Mouse (Mus musculus): ENCODE results near the gene Pnldc1. TPM values are rescaled to one million over a fixed set of nuclear protein-coding genes. Genes with fewer than 3 reads are reported as not detected.
A peak's percentile ranks its signal among the peaks of the same experiment; 100 is the strongest.

Gene Pnldc1
- polyA plus RNA-seq, 1 experiment, result 4.5 TPM

GRCm38 (mm10) chr17:12915881-12916583 lies 6.0 kb upstream of the Pnldc1 start, which contains the start of gene Mrpl18:
Gene Mrpl18 (minus strand): TSS chr17:12916345.
- no peaks in the 10 kb centered on the region for H3K4me1 ChIP-seq (ENCODE audit: control insufficient read depth, insufficient read depth, low read length)
- WGBS, result under 1% methylated on average over 56 of the region's 56 CpGs
- H3K4me3 ChIP-seq (replicated peaks; ENCODE audit: insufficient read depth, low read depth, low read length), result peak within 1 kb of the TSS; percentile 96
- DNase-seq, result peak; percentile 98 to 100
- peak within 1 kb of the TSS; percentile 71 for H3K27ac ChIP-seq (ENCODE audit: insufficient read depth, low read length)
- no peaks in the 10 kb centered on the region for H3K27me3 ChIP-seq (ENCODE audit: control insufficient read depth, insufficient read depth, low read length)
- TF ChIP-seq POLR2A (IDR thresholded peaks at IDR 0.05; ENCODE audit: borderline replicate concordance, insufficient read depth, low read length) (peak; percentile 74), CTCF (IDR thresholded peaks at IDR 0.05; ENCODE audit: borderline replicate concordance, insufficient read depth, low read depth, low read length) (no peak)

DNA sequence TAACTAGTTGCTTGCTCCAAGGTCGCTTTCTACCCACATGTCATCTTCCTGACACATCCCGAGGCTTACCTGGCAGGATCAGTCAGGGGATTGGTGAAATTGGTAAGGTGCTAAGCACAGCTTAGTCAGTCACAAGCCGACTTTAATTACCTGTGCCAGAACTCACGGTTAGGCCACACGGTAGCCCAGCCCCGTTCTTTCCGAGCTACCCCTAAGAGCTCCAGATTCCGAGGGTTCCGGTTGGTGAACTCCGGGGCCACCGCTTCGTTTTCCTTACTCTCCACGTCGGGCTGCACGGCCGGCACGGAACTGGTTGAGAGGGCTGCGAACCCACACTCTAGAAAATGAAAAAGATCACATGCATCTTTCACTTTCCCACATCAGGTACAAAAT lies 5.5 kb upstream of the Pnldc1 start, which contains the start of gene Tcp1:
Gene Tcp1 (plus strand): TSS at position 214 of the 393 bp plus-strand sequence.
- under 1% methylated on average over 18 of the region's 18 CpGs for WGBS
- no peak for DNase-seq
- no peaks in the 10 kb centered on the region for H3K4me1 ChIP-seq (ENCODE audit: control insufficient read depth, insufficient read depth, low read length)

GRCm38 (mm10) chr17:12910391-12910790 lies 361 bp upstream of the Pnldc1 start:
- DNase-seq, result no peak
- Histone ChIP-seq H3K27ac (ENCODE audit: insufficient read depth, low read length) (no peak overlapping the region), H3K27me3 (ENCODE audit: control insufficient read depth, insufficient read depth, low read length) (no peaks in the 10 kb centered on the region), H3K4me1 (ENCODE audit: control insufficient read depth, insufficient read depth, low read length) (no peaks in the 10 kb centered on the region), H3K4me3 (replicated peaks; ENCODE audit: insufficient read depth, low read depth, low read length) (no peak overlapping the region)
- no peak for TF ChIP-seq CTCF (IDR thresholded peaks at IDR 0.05; ENCODE audit: borderline replicate concordance, insufficient read depth, low read depth, low read length)
- TF ChIP-seq POLR2A (IDR thresholded peaks at IDR 0.05; ENCODE audit: borderline replicate concordance, insufficient read depth, low read length), result no peak
- WGBS, result 83% methylated on average over 8 of the region's 8 CpGs

More for the DNA sequence above, 5.5 kb upstream of the Pnldc1 start, which contains the start of gene Tcp1:
- peak within 1 kb of the TSS; percentile 71 for H3K27ac ChIP-seq (ENCODE audit: insufficient read depth, low read length)
- peak within 1 kb of the TSS; percentile 96 for H3K4me3 ChIP-seq (replicated peaks; ENCODE audit: insufficient read depth, low read depth, low read length)
- H3K27me3 ChIP-seq (ENCODE audit: control insufficient read depth, insufficient read depth, low read length), result no peaks in the 10 kb centered on the region
- no peak for TF ChIP-seq CTCF (IDR thresholded peaks at IDR 0.05; ENCODE audit: borderline replicate concordance, insufficient read depth, low read depth, low read length)
- TF ChIP-seq POLR2A (IDR thresholded peaks at IDR 0.05; ENCODE audit: borderline replicate concordance, insufficient read depth, low read length), result no peak

DNA sequence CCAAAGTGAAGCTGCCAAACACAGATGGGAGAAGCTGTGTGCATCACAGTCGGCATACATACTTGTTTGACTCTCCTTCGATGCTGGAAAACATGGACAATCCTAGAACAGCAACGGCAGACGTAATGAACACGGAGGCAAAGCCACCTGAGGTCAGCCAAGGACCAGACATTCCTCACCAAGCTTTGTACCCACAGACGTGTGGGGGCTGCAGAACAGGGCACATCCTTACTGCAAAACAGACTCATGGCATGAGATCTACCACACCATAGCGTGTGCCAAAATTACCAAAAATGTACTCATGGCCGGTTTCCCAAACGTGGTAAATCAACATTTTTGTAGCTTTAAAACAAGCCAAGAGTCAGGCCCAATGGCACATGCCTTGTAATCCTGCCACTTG lies 3.6 kb downstream of the Pnldc1 start:
- 85% methylated on average over 9 of the region's 9 CpGs for WGBS
- Histone ChIP-seq H3K4me3 (replicated peaks; ENCODE audit: insufficient read depth, low read depth, low read length) (no peak overlapping the region), H3K27me3 (ENCODE audit: control insufficient read depth, insufficient read depth, low read length) (no peaks in the 10 kb centered on the region), H3K4me1 (ENCODE audit: control insufficient read depth, insufficient read depth, low read length) (no peaks in the 10 kb centered on the region), H3K27ac (ENCODE audit: insufficient read depth, low read length) (no peak overlapping the region)
- TF ChIP-seq POLR2A (IDR thresholded peaks at IDR 0.05; ENCODE audit: borderline replicate concordance, insufficient read depth, low read length) (no peak), CTCF (IDR thresholded peaks at IDR 0.05; ENCODE audit: borderline replicate concordance, insufficient read depth, low read depth, low read length) (no peak)
- DNase-seq, result no peak

DNA sequence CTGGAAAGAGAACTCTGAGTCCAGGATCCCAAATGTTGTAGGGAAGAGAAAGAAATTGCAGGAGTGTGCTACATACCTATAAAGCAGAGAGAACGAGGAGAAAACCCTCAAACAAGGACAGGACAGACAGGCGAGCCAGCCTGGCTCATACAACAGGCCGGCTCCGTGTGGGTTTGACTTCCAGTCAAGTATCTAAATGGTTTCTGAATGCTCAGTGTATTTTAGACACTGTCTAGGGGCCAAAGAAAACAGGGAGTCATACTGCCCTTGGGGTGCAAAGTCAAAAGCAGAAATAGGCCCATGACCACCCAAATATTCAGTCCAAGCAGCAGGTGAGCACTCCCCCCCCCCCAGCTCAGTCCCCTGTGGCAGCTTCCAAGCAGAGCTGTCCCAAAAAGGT lies 4.2 kb downstream of the Pnldc1 start:
- no peaks in the 10 kb centered on the region for H3K4me1 ChIP-seq (ENCODE audit: control insufficient read depth, insufficient read depth, low read length)
- no peak overlapping the region for H3K4me3 ChIP-seq (replicated peaks; ENCODE audit: insufficient read depth, low read depth, low read length)
- H3K27ac ChIP-seq (ENCODE audit: insufficient read depth, low read length), result no peak overlapping the region
- WGBS, result 92% methylated on average over 4 of the region's 4 CpGs
- DNase-seq, result no peak
- no peak for TF ChIP-seq CTCF (IDR thresholded peaks at IDR 0.05; ENCODE audit: borderline replicate concordance, insufficient read depth, low read depth, low read length)
- no peak for TF ChIP-seq POLR2A (IDR thresholded peaks at IDR 0.05; ENCODE audit: borderline replicate concordance, insufficient read depth, low read length)
- H3K27me3 ChIP-seq (ENCODE audit: control insufficient read depth, insufficient read depth, low read length), result no peaks in the 10 kb centered on the region

GRCm38 (mm10) chr17:12904349-12904748 lies 5.7 kb downstream of the Pnldc1 start:
- H3K27ac ChIP-seq (ENCODE audit: insufficient read depth, low read length), result no peak overlapping the region
- no peak for TF ChIP-seq POLR2A (IDR thresholded peaks at IDR 0.05; ENCODE audit: borderline replicate concordance, insufficient read depth, low read length)
- TF ChIP-seq CTCF (IDR thresholded peaks at IDR 0.05; ENCODE audit: borderline replicate concordance, insufficient read depth, low read depth, low read length), result no peak
- no peak overlapping the region for H3K4me3 ChIP-seq (replicated peaks; ENCODE audit: insufficient read depth, low read depth, low read length)
- H3K4me1 ChIP-seq (ENCODE audit: control insufficient read depth, insufficient read depth, low read length), result no peaks in the 10 kb centered on the region
- H3K27me3 ChIP-seq (ENCODE audit: control insufficient read depth, insufficient read depth, low read length), result no peaks in the 10 kb centered on the region
- WGBS, result 79% methylated on average over 1 of the region's 1 CpGs
- DNase-seq, result no peak

GRCm38 (mm10) chr17:12903372-12904333 lies 6.4 kb downstream of the Pnldc1 start:
- no peak overlapping the region for H3K4me3 ChIP-seq (replicated peaks; ENCODE audit: insufficient read depth, low read depth, low read length)
- WGBS, result 43% methylated on average over 11 of the region's 12 CpGs
- no peaks in the 10 kb centered on the region for H3K27me3 ChIP-seq (ENCODE audit: control insufficient read depth, insufficient read depth, low read length)
- DNase-seq, result no peak
- H3K27ac ChIP-seq (ENCODE audit: insufficient read depth, low read length), result no peak overlapping the region
- TF ChIP-seq POLR2A (IDR thresholded peaks at IDR 0.05; ENCODE audit: borderline replicate concordance, insufficient read depth, low read length) (no peak), CTCF (IDR thresholded peaks at IDR 0.05; ENCODE audit: borderline replicate concordance, insufficient read depth, low read depth, low read length) (no peak)
- no peaks in the 10 kb centered on the region for H3K4me1 ChIP-seq (ENCODE audit: control insufficient read depth, insufficient read depth, low read length)
